Mouse (Mus musculus): ENCODE measurements around the gene Erc2. TPM values are rescaled to one million over a fixed set of nuclear protein-coding genes. Genes with fewer than 3 reads are reported as not detected.

Gene Erc2
- total and polyA plus RNA-seq, 2 experiments, result 6.1 to 7.0 TPM

DNA sequence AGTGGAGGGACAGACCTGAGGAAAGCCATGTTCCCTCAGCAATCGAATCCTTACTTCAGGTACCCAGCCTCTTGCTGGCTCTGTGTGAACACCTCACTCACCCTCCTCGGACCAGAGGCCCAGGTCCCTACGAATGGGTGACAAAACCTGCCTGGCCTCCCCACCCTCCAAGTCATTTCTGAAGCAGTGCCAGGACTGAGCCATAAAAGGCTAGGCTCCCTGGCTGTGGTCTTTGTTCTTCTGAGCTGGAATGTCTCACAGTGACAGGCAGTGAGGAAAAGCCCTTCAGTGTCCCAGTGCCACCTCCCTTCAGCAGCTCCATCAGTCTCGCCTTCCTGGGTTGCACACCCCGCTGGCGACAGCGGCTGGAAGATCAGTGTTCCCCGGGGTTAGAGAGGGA, 794.8 kb downstream of the Erc2 start:
- 57% methylated on average over 8 of the region's 8 CpGs for WGBS
- H3K27me3 ChIP-seq (ENCODE audit: control insufficient read depth, insufficient read depth, low read length), result no peaks in the 10 kb centered on the region
- TF ChIP-seq CTCF (IDR thresholded peaks at IDR 0.05; ENCODE audit: low read depth, low read length) (no peak), POLR2A (IDR thresholded peaks at IDR 0.05; ENCODE audit: extremely low read depth, insufficient read depth, low read length) (no peak)
- no peaks in the 10 kb centered on the region for H3K4me1 ChIP-seq (ENCODE audit: control insufficient read depth, insufficient read depth, low read length)
- H3K9ac ChIP-seq (ENCODE audit: low read depth, low read length), result no peak overlapping the region
- no peak overlapping the region for H3K27ac ChIP-seq (replicated peaks; ENCODE audit: insufficient read depth, low read depth, low read length)
- no peaks in the 10 kb centered on the region for H3K79me2 ChIP-seq (ENCODE audit: control insufficient read depth, insufficient read depth, low read length)
- no peak for DNase-seq (ENCODE audit: extremely low read depth, low read depth, low spot score)
- H3K36me3 ChIP-seq (ENCODE audit: control insufficient read depth, insufficient read depth, low read length), result no peaks in the 10 kb centered on the region
- H3K4me3 ChIP-seq (ENCODE audit: insufficient read depth, low read depth, low read length), result no peak overlapping the region

DNA sequence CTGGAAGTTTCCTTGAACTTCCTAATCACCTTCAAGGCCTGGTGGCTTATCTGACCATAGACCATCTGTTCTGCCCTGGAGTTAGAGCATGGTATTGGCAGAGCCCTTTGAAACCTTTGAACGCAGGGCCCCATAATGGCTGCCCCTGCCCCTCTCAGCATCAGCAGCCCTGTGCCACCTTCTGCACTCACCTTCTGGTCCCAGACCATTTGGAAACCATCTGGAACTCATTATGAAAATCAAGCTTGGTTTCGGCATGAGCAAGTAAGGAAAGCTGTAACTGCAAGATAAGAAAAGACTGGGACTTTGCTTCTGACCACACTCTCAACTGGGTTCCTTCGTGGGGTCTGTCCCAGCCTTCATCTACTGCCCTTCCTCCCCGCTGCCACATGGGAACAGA, 796.3 kb downstream of the Erc2 start:
- DNase-seq (ENCODE audit: extremely low read depth, low read depth, low spot score), result no peak
- Histone ChIP-seq H3K36me3 (ENCODE audit: control insufficient read depth, insufficient read depth, low read length) (no peaks in the 10 kb centered on the region), H3K4me1 (ENCODE audit: control insufficient read depth, insufficient read depth, low read length) (no peaks in the 10 kb centered on the region), H3K9ac (ENCODE audit: low read depth, low read length) (no peak overlapping the region), H3K4me3 (ENCODE audit: insufficient read depth, low read depth, low read length) (no peak overlapping the region), H3K27ac (replicated peaks; ENCODE audit: insufficient read depth, low read depth, low read length) (no peak overlapping the region), H3K27me3 (ENCODE audit: control insufficient read depth, insufficient read depth, low read length) (no peaks in the 10 kb centered on the region), H3K79me2 (ENCODE audit: control insufficient read depth, insufficient read depth, low read length) (no peaks in the 10 kb centered on the region)
- WGBS, result 80% methylated on average over 4 of the region's 4 CpGs
- TF ChIP-seq POLR2A (IDR thresholded peaks at IDR 0.05; ENCODE audit: extremely low read depth, insufficient read depth, low read length), result no peak
- TF ChIP-seq CTCF (IDR thresholded peaks at IDR 0.05; ENCODE audit: low read depth, low read length), result no peak

DNA sequence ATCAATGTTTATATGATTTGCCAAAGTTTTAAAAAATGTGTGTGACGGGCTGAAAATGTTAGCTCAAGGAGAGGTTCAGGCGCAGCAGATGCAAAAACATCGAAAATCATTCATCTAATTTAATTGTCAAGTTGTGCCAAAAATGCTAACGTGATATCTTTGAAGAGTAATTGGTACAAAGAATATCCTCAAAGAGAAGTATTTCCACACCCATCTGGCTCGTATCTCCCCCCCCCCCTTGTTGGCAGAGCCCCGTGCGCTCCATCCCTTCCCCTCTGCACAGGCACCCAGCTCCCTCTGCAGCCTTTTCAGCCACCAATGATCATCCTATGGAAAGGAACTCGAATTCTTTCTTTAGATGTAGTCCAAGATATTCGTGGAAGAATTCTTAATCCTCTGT, 797.0 kb downstream of the Erc2 start:
- H3K79me2 ChIP-seq (ENCODE audit: control insufficient read depth, insufficient read depth, low read length), result no peaks in the 10 kb centered on the region
- H3K27me3 ChIP-seq (ENCODE audit: control insufficient read depth, insufficient read depth, low read length), result no peaks in the 10 kb centered on the region
- H3K27ac ChIP-seq (replicated peaks; ENCODE audit: insufficient read depth, low read depth, low read length), result no peak overlapping the region
- no peak for TF ChIP-seq POLR2A (IDR thresholded peaks at IDR 0.05; ENCODE audit: extremely low read depth, insufficient read depth, low read length)
- TF ChIP-seq CTCF (IDR thresholded peaks at IDR 0.05; ENCODE audit: low read depth, low read length), result no peak
- 80% methylated on average over 9 of the region's 9 CpGs for WGBS
- no peaks in the 10 kb centered on the region for H3K36me3 ChIP-seq (ENCODE audit: control insufficient read depth, insufficient read depth, low read length)
- no peak overlapping the region for H3K9ac ChIP-seq (ENCODE audit: low read depth, low read length)
- no peak overlapping the region for H3K4me3 ChIP-seq (ENCODE audit: insufficient read depth, low read depth, low read length)
- DNase-seq (ENCODE audit: extremely low read depth, low read depth, low spot score), result no peak
- no peaks in the 10 kb centered on the region for H3K4me1 ChIP-seq (ENCODE audit: control insufficient read depth, insufficient read depth, low read length)

DNA sequence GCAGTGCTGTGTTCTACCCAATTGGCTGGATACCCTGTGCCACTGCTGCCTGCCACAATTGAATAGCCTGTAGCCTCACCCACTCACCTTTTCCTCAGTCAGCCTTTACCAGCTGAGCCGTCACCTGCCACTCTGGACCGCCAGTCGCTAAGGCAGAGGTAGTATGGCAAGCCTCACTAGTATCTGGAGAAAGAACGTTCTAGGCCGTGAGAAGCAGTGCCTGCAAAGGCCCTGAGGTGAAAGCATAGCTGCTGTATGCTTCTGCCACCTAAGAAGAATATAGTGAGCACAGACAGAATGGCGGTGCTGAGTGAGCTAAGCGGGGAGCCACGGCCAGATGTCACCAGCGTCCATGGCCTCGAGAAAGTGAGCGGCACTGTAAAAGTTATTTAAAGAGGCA, 798.4 kb downstream of the Erc2 start:
- DNase-seq (ENCODE audit: extremely low read depth, low read depth, low spot score), result no peak
- no peak for TF ChIP-seq POLR2A (IDR thresholded peaks at IDR 0.05; ENCODE audit: extremely low read depth, insufficient read depth, low read length)
- TF ChIP-seq CTCF (IDR thresholded peaks at IDR 0.05; ENCODE audit: low read depth, low read length), result no peak
- H3K27me3 ChIP-seq (ENCODE audit: control insufficient read depth, insufficient read depth, low read length), result no peaks in the 10 kb centered on the region
- no peaks in the 10 kb centered on the region for H3K4me1 ChIP-seq (ENCODE audit: control insufficient read depth, insufficient read depth, low read length)
- H3K36me3 ChIP-seq (ENCODE audit: control insufficient read depth, insufficient read depth, low read length), result no peaks in the 10 kb centered on the region
- H3K9ac ChIP-seq (ENCODE audit: low read depth, low read length), result no peak overlapping the region
- H3K79me2 ChIP-seq (ENCODE audit: control insufficient read depth, insufficient read depth, low read length), result no peaks in the 10 kb centered on the region
- H3K27ac ChIP-seq (replicated peaks; ENCODE audit: insufficient read depth, low read depth, low read length), result no peak overlapping the region
- no peak overlapping the region for H3K4me3 ChIP-seq (ENCODE audit: insufficient read depth, low read depth, low read length)
- 95% methylated on average over 11 of the region's 11 CpGs for WGBS

DNA sequence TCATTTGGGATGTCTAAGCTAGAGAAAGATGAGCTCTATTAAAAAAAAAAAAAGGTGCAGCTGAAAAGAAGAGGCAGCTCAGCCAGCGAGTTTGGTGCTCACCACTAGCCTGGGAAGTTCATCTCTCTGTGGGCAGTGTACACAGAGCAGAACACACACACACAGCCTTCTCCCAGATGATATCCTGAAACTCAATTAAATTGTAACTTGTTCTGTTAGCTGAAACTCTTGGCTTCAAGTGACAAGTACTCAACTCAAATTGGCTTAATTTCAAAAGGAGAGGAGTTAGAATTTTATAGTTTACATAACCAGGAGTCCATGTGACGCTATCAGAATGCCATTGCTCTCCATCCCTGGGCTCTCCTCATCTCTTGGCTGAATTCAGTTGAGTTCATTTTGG, 804.4 kb downstream of the Erc2 start:
- Histone ChIP-seq H3K27me3 (ENCODE audit: control insufficient read depth, insufficient read depth, low read length) (no peaks in the 10 kb centered on the region), H3K36me3 (ENCODE audit: control insufficient read depth, insufficient read depth, low read length) (no peaks in the 10 kb centered on the region), H3K4me3 (ENCODE audit: insufficient read depth, low read depth, low read length) (no peak overlapping the region), H3K27ac (replicated peaks; ENCODE audit: insufficient read depth, low read depth, low read length) (no peak overlapping the region), H3K4me1 (ENCODE audit: control insufficient read depth, insufficient read depth, low read length) (no peaks in the 10 kb centered on the region), H3K79me2 (ENCODE audit: control insufficient read depth, insufficient read depth, low read length) (no peaks in the 10 kb centered on the region), H3K9ac (ENCODE audit: low read depth, low read length) (no peak overlapping the region)
- 17% methylated on average over 2 of the region's 2 CpGs for WGBS
- DNase-seq (ENCODE audit: extremely low read depth, low read depth, low spot score), result peak; percentile 55
- TF ChIP-seq CTCF (IDR thresholded peaks at IDR 0.05; ENCODE audit: low read depth, low read length) (no peak), POLR2A (IDR thresholded peaks at IDR 0.05; ENCODE audit: extremely low read depth, insufficient read depth, low read length) (no peak)

DNA sequence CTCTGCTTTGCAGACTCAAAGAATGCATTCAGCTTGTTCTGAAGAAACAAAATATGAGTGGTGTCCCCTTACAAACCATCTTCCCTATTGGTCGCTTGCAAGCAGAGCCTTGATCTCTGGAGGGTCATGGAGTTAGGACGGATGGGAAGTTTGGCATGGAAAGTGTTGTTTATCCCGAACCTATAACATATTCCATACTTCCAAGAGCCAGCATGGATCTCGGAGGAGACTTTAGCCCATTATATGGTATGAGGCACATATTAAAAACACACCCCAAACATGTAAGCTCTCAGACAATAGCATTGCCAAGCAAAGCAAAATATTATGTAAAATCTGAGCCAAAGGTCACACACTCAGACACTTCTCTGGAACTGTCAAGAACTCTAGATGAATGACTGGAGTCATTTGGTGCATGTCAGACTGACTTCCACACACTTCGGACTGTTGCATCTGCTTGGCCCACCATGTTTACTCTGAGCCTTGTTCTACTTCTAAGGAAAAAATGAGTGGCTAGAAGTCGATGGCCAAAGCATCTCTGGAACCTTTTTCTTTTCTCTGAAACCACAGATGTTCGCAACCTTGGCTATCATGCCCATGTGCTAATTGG, 809.6 kb downstream of the Erc2 start:
- no peak for TF ChIP-seq CTCF (IDR thresholded peaks at IDR 0.05; ENCODE audit: low read depth, low read length)
- TF ChIP-seq POLR2A (IDR thresholded peaks at IDR 0.05; ENCODE audit: extremely low read depth, insufficient read depth, low read length), result no peak
- Histone ChIP-seq H3K9ac (ENCODE audit: low read depth, low read length) (no peak overlapping the region), H3K27ac (replicated peaks; ENCODE audit: insufficient read depth, low read depth, low read length) (no peak overlapping the region), H3K4me1 (ENCODE audit: control insufficient read depth, insufficient read depth, low read length) (no peaks in the 10 kb centered on the region), H3K79me2 (ENCODE audit: control insufficient read depth, insufficient read depth, low read length) (no peaks in the 10 kb centered on the region), H3K27me3 (ENCODE audit: control insufficient read depth, insufficient read depth, low read length) (no peaks in the 10 kb centered on the region), H3K4me3 (ENCODE audit: insufficient read depth, low read depth, low read length) (no peak overlapping the region), H3K36me3 (ENCODE audit: control insufficient read depth, insufficient read depth, low read length) (no peaks in the 10 kb centered on the region)
- 82% methylated on average over 7 of the region's 7 CpGs for WGBS
- no peak for DNase-seq (ENCODE audit: extremely low read depth, low read depth, low spot score)
